Mouse (Mus musculus): ENCODE measurements around the gene Isl1.

DNA sequence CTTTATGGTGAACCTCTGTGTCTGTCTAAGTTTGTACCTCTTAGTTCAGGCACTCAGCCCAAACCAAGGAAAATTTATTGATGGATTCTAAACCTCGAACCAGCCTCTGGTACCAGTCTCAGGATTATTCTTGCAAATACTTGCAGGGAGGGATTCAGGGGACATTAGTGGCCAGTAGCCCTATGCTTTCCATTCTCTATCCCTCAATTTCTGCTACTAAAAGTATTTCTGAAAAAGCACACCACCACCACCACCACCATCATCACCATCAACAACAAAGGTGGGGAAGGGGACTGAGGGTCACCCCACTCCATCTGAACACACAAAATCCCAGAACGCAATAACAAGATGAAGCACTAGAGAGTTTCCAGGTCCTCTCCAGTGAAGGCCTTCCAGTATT lies 3.8 kb downstream of the Isl1 start:
- TF ChIP-seq POLR2A (IDR thresholded peaks at IDR 0.05; ENCODE audit: low read depth, low read length) (no peak), CTCF (IDR thresholded peaks at IDR 0.05; ENCODE audit: extremely low read depth, insufficient read length, insufficient replicate concordance, low read depth, low read length) (no peak)
